Mouse (Mus musculus) intestine, postnatal 0 days (tissue): Measurements from ENCODE around the gene Pigu. TPM values are rescaled to one million over a fixed set of nuclear protein-coding genes. Genes with fewer than 3 reads are reported as not detected.

Source experiments
- ATAC-seq: fragments of 200-750 bp; cut with Nextera tagmentation; 2 replicates; pipeline ENCODE4 v1.8.0; 2017; ENCODE audit warnings: mild to moderate bottlenecking, moderate TSS enrichment, moderate library complexity
- H3K27ac ChIP-seq: fragments of 300-500 bp; sonication (generic); 2 replicates; pipeline ENCODE4 v1.5.1; 2014; ENCODE audit warnings: mild to moderate bottlenecking, low read depth, low read length, moderate library complexity
- H3K27me3 ChIP-seq: fragments of 300-500 bp; sonication (generic); replicated peaks from 2 replicates; pipeline ENCODE4 v1.6.1; 2014; ENCODE audit warnings: low read length, mixed read lengths; ENCODE audit not compliant: control insufficient read depth, insufficient read depth
- H3K36me3 ChIP-seq: fragments of 300-500 bp; sonication (generic); 2 replicates; pipeline ENCODE4 v1.6.1; 2014; ENCODE audit warnings: mild to moderate bottlenecking, moderate library complexity; ENCODE audit not compliant: control insufficient read depth, insufficient read depth
- H3K4me1 ChIP-seq: fragments of 300-500 bp; sonication (generic); replicated peaks from 2 replicates; pipeline ENCODE4 v1.6.1; 2014; ENCODE audit warnings: antibody characterized with exemption, low read length, mixed read lengths; ENCODE audit not compliant: control insufficient read depth, insufficient read depth
- H3K4me2 ChIP-seq: fragments of 300-500 bp; sonication (generic); replicated peaks from 2 replicates; pipeline ENCODE4 v1.6.1; 2014; ENCODE audit warnings: low read depth, mild to moderate bottlenecking, moderate library complexity
- H3K4me3 ChIP-seq: fragments of 300-500 bp; sonication (generic); 2 replicates; pipeline ENCODE4 v1.5.1; 2014; ENCODE audit warnings: low read depth, low read length
- H3K9ac ChIP-seq: fragments of 300-500 bp; sonication (generic); 2 replicates; pipeline ENCODE4 v1.6.1; 2014; ENCODE audit warnings: mild to moderate bottlenecking, low read depth, low read length
- H3K9me3 ChIP-seq: fragments of 300-500 bp; sonication (generic); 2 replicates; pipeline ENCODE4 v1.6.1; 2016; ENCODE audit warnings: mixed run types; ENCODE audit not compliant: control insufficient read depth
- CTCF ChIP-seq: sonication (generic); IDR thresholded peaks from 2 replicates; pipeline ENCODE4 v1.5.1; 2016; ENCODE audit warnings: low read depth, mild to moderate bottlenecking, control low read depth, antibody characterized with exemption, moderate library complexity
- WGBS: fragments of 180-500 bp; shearing (Covaris S2); extraction: QIAGEN DNeasy Blood & Tissue Kit; methylation state at CpG from one replicate; pipeline ENCODE4 v1.1.7; 2014; 5-methylcytosine and 5-hydroxymethylcytosine counted together
- polyA plus RNA-seq: library from polyadenylated mRNA; unstranded; fragments of >200 nt; fragmentation: Nextera tagmentation; extraction: Ambion mirVana; gene quantifications from 2 replicates; pipeline ENCODE4 v1.2.1, GENCODE M21; 2015

Pigu gene
- 29.6 and 31.5 TPM in 2 replicates for polyA plus RNA-seq

DNA sequence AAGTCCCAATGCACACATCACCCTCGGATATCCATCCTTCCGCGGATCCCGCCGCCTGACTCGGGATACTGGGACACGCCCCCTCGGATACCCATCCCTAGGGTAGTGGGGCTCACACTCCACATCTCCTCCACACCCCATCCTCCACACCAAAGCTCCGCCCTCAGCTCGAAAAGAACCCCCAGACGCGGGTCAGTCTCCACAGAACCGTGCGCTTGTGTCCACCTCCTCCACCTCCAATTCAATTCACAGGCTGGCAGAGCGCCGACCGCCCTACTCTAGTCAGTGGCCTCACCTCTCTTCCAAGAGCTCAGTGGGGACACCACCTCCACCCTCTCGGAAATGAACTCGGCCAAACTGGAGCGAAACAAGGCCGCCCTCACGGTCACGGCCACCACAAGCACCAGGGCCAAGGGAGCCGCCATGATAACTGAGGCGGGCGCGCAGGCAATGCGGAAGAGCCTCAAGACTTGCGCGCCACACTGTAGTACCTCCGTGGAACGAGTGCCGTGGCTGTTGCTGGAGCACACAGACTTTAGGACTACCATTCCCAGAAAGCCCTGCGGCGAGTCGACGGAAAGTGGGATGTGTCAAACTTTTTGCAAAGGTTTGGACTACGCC is at the start of gene Pigu:
Pigu (minus strand) TSS at position 460 of the 621 bp plus-strand sequence.
- H3K4me3 ChIP-seq: peak within 1 kb of the TSS; percentile 84
- H3K9me3 ChIP-seq: no peaks in the 10 kb centered on the region
- H3K27ac ChIP-seq: peak within 1 kb of the TSS; percentile 76
- H3K4me2 ChIP-seq: peak within 1 kb of the TSS; percentile 69
- under 1% methylated on average over 38 of the region's 38 CpGs for WGBS
- H3K36me3 ChIP-seq: no peaks in the 10 kb centered on the region
- H3K9ac ChIP-seq: peak within 1 kb of the TSS; percentile 63
- ATAC-seq: peak; percentile 99
- no peak for TF ChIP-seq CTCF
- no peaks in the 10 kb centered on the region for H3K27me3 ChIP-seq
- H3K4me1 ChIP-seq: 0 out of 2 replicates have a peak, but pooled peaks cover 2% of the 10 kb centered on the region

DNA sequence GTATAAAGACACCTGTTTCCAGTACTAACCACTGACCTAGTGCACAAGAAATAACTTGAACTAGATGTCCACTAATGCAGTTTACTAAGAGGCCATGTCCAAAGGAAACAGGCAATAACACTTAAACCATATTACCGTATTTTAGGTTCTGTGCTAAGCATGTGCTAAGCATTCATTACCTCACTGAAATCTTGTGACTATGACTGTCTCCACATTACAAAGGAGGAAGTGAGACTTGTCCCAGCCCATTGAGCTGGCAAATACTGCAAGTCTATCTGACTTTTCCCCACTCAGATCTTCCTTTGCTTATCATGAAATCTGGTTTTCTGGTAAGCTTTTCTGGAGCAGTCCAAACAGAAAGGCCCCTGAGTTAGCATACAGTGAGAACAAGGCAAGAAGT is 47.4 kb upstream of the Pigu start:
- H3K4me2 ChIP-seq: no peak overlapping the region
- peak overlapping the region; percentile 50 for H3K27ac ChIP-seq
- no peak for TF ChIP-seq CTCF
- H3K36me3 ChIP-seq: peaks cover 48% of the 10 kb centered on the region
- no peaks in the 10 kb centered on the region for H3K9me3 ChIP-seq
- H3K4me1 ChIP-seq: no peaks in the 10 kb centered on the region
- no peak overlapping the region for H3K4me3 ChIP-seq
- WGBS: 76% methylated on average over 1 of the region's 1 CpGs
- H3K27me3 ChIP-seq: no peaks in the 10 kb centered on the region
- peak; percentile 49 for ATAC-seq
- H3K9ac ChIP-seq: no peak overlapping the region

- Histone ChIP-seq H3K4me1 (no peaks in the 10 kb centered on the region), H3K36me3 (peaks cover 35% of the 10 kb centered on the region), H3K9me3 (no peaks in the 10 kb centered on the region), H3K27ac (no peak overlapping the region), H3K27me3 (no peaks in the 10 kb centered on the region), H3K4me3 (no peak overlapping the region), H3K9ac (no peak overlapping the region), H3K4me2 (no peak overlapping the region)
- 95% methylated on average over 4 of the region's 4 CpGs for WGBS
- no peak for ATAC-seq
- TF ChIP-seq CTCF: no peak
These were observed 44.7 kb upstream of the Pigu start for GRCm38 (mm10) chr2:155401926-155402325.

GRCm38 (mm10) chr2:155400276-155400675 is 43.0 kb upstream of the Pigu start:
- Histone ChIP-seq H3K9me3 (no peaks in the 10 kb centered on the region), H3K4me2 (no peak overlapping the region), H3K27ac (no peak overlapping the region), H3K36me3 (peaks cover 30% of the 10 kb centered on the region), H3K4me1 (no peaks in the 10 kb centered on the region), H3K27me3 (no peaks in the 10 kb centered on the region), H3K4me3 (no peak overlapping the region), H3K9ac (no peak overlapping the region)
- TF ChIP-seq CTCF: no peak
- ATAC-seq: no peak

GRCm38 (mm10) chr2:155394586-155394985 is 37.4 kb upstream of the Pigu start:
- Histone ChIP-seq H3K4me1 (no peaks in the 10 kb centered on the region), H3K36me3 (peaks cover 42% of the 10 kb centered on the region), H3K27me3 (no peaks in the 10 kb centered on the region), H3K9ac (no peak overlapping the region), H3K4me2 (no peak overlapping the region), H3K27ac (no peak overlapping the region), H3K4me3 (no peak overlapping the region), H3K9me3 (no peaks in the 10 kb centered on the region)
- TF ChIP-seq CTCF: no peak
- no peak for ATAC-seq
- WGBS: 70% methylated on average over 5 of the region's 5 CpGs

- Histone ChIP-seq H3K9me3 (no peaks in the 10 kb centered on the region), H3K4me3 (no peak overlapping the region), H3K4me1 (0 out of 2 replicates have a peak, but pooled peaks cover under 1% of the 10 kb centered on the region), H3K9ac (no peak overlapping the region), H3K27ac (no peak overlapping the region), H3K36me3 (peaks cover 60% of the 10 kb centered on the region), H3K4me2 (no peak overlapping the region), H3K27me3 (no peaks in the 10 kb centered on the region)
- TF ChIP-seq CTCF: no peak
- ATAC-seq: no peak
- 87% methylated on average over 2 of the region's 2 CpGs for WGBS
These were observed 31.3 kb upstream of the Pigu start for GRCm38 (mm10) chr2:155388573-155388972.
